Mouse (Mus musculus): ENCODE measurements around the gene Klhl41. TPM values are rescaled to one million over a fixed set of nuclear protein-coding genes. Genes with fewer than 3 reads are reported as not detected.

Gene Klhl41
- total RNA-seq, 2 experiments from 2014 or later = not detected

Other genes starting within 250 kb of the Klhl41 start
- gene Lrp2, start 84.1 kb upstream of the Klhl41 start, total RNA-seq (2014; fragmentation: Nextera tagmentation) = not detected in 2 replicates
- gene Lrp2, start 84.1 kb upstream of the Klhl41 start, total RNA-seq (2017) = not detected in 2 replicates
- gene Bbs5, start 22.9 kb upstream of the Klhl41 start, total RNA-seq (2014; fragmentation: Nextera tagmentation) = 1.4 and 4.1 TPM in 2 replicates
- 1.6 and 8.2 TPM in 2 replicates for gene Bbs5, start 22.9 kb upstream of the Klhl41 start, total RNA-seq (2017)
- gene Fastkd1, start 43.4 kb downstream of the Klhl41 start, total RNA-seq (2014; fragmentation: Nextera tagmentation) = 21.4 and 25.6 TPM in 2 replicates
- 12.6 and 18.4 TPM in 2 replicates for gene Fastkd1, start 43.4 kb downstream of the Klhl41 start, total RNA-seq (2017)
- 73.4 and 94.4 TPM in 2 replicates for gene Ppig, start 52.4 kb downstream of the Klhl41 start, total RNA-seq (2014; fragmentation: Nextera tagmentation)
- 72.8 and 124 TPM in 2 replicates for gene Ppig, start 52.4 kb downstream of the Klhl41 start, total RNA-seq (2017)
- 0.89 and 3.2 TPM in 2 replicates for gene Ccdc173, start 119.5 kb downstream of the Klhl41 start, total RNA-seq (2014; fragmentation: Nextera tagmentation)
- gene Ccdc173, start 119.5 kb downstream of the Klhl41 start, total RNA-seq (2017) = 1.0 and 1.1 TPM in 2 replicates
- gene Phospho2, start 119.5 kb downstream of the Klhl41 start, total RNA-seq (2014; fragmentation: Nextera tagmentation) = 21.3 and 26.7 TPM in 2 replicates
- 28.5 and 31.2 TPM in 2 replicates for gene Phospho2, start 119.5 kb downstream of the Klhl41 start, total RNA-seq (2017)
- gene Klhl23, start 151.8 kb downstream of the Klhl41 start, total RNA-seq (2014; fragmentation: Nextera tagmentation) = 25.4 and 31.5 TPM in 2 replicates
- 35.8 and 41.7 TPM in 2 replicates for gene Klhl23, start 151.8 kb downstream of the Klhl41 start, total RNA-seq (2017)
- gene Ssb, start 191.4 kb downstream of the Klhl41 start, total RNA-seq (2014; fragmentation: Nextera tagmentation) = 248 and 394 TPM in 2 replicates
- gene Ssb, start 191.4 kb downstream of the Klhl41 start, total RNA-seq (2017) = 771 and 927 TPM in 2 replicates
- gene Mettl5, start 215.5 kb downstream of the Klhl41 start, total RNA-seq (2014; fragmentation: Nextera tagmentation) = 27.3 and 60.1 TPM in 2 replicates
- 43.5 and 86.1 TPM in 2 replicates for gene Mettl5, start 215.5 kb downstream of the Klhl41 start, total RNA-seq (2017)
- gene Ubr3, start 227.1 kb downstream of the Klhl41 start, total RNA-seq (2014; fragmentation: Nextera tagmentation) = 31.5 and 37.1 TPM in 2 replicates
- gene Ubr3, start 227.1 kb downstream of the Klhl41 start, total RNA-seq (2017) = 39.3 and 67.1 TPM in 2 replicates